Mouse (Mus musculus) liver, adult 2 months (tissue): ENCODE measurements around the gene Taf1c. TPM values are rescaled to one million over a fixed set of nuclear protein-coding genes. Genes with fewer than 3 reads are reported as not detected.

Source experiments
- DNase-seq: peaks from one replicate; pipeline ENCODE4 v3.0.0-alpha.2; 2011; ENCODE audit warnings: low read depth, low spot score; ENCODE audit errors: extremely low read depth
- H3K27ac ChIP-seq: fragments of 200-500 bp; replicated peaks from 2 replicates; pipeline ENCODE4 v1.5.1; 2012; ENCODE audit warnings: low read depth, mild to moderate bottlenecking, control low read depth, inconsistent platforms, low read length; ENCODE audit not compliant: insufficient read depth
- H3K27me3 ChIP-seq: fragments of 200-500 bp; 2 replicates; pipeline ENCODE4 v1.6.1; 2012; ENCODE audit warnings: mild to moderate bottlenecking, moderate library complexity, low read length, inconsistent platforms; ENCODE audit not compliant: control insufficient read depth, insufficient read depth
- H3K36me3 ChIP-seq: fragments of 200-500 bp; 2 replicates; pipeline ENCODE4 v1.6.1; 2012; ENCODE audit warnings: low read length, inconsistent platforms; ENCODE audit not compliant: control insufficient read depth, insufficient read depth
- H3K4me1 ChIP-seq: fragments of 200-500 bp; 2 replicates; pipeline ENCODE4 v1.6.1; 2011; ENCODE audit warnings: low read length; ENCODE audit not compliant: control insufficient read depth, insufficient read depth
- H3K4me3 ChIP-seq: fragments of 200-500 bp; 2 replicates; pipeline ENCODE4 v1.5.1; 2011; ENCODE audit warnings: low read depth, mild to moderate bottlenecking, control low read depth, low read length, moderate library complexity; ENCODE audit not compliant: insufficient read depth
- H3K79me2 ChIP-seq: fragments of 200-500 bp; 2 replicates; pipeline ENCODE4 v1.6.1; 2012; ENCODE audit warnings: inconsistent platforms, mild to moderate bottlenecking, low read length, moderate library complexity; ENCODE audit not compliant: control insufficient read depth, insufficient read depth
- H3K9ac ChIP-seq: fragments of 200-500 bp; 2 replicates; pipeline ENCODE4 v1.6.1; 2012; ENCODE audit warnings: low read depth, mild to moderate bottlenecking, control low read depth, inconsistent platforms, low read length
- CTCF ChIP-seq: fragments of 200-500 bp; IDR thresholded peaks from 2 replicates; pipeline ENCODE4 v1.5.1; 2011; ENCODE audit warnings: low read depth, low read length, control low read depth
- POLR2A ChIP-seq: fragments of 200-500 bp; IDR thresholded peaks from 2 replicates; pipeline ENCODE4 v1.6.1; 2011; ENCODE audit warnings: low read length, control low read depth; ENCODE audit not compliant: insufficient read depth; ENCODE audit errors: extremely low read depth
- whole genome bisulfite sequencing: fragments of 180-500 bp; shearing (Covaris S2); methylation state at CpG from one replicate; pipeline ENCODE4 v1.1.7; 2018; 5-methylcytosine and 5-hydroxymethylcytosine counted together
- polyA plus RNA-seq: library from polyadenylated mRNA; depleted of rRNA; stranded (reverse); fragments of >200 nt; gene quantifications from 2 replicates; pipeline ENCODE4 v1.2.3, GENCODE M21; 2012
- total RNA-seq: library from RNA; depleted of rRNA; stranded (reverse); fragments of >200 nt; gene quantifications from 2 replicates; pipeline ENCODE4 v1.2.3, GENCODE M21; 2014

Gene Taf1c
- total and polyA plus RNA-seq, 2 experiments: 0.83 to 3.6 TPM

GRCm38 (mm10) chr8:119635958-119636357, 30.9 kb upstream of the Taf1c start:
- WGBS: 42% methylated on average over 2 of the region's 2 CpGs

GRCm38 (mm10) chr8:119635378-119635777, 30.4 kb upstream of the Taf1c start, which contains the start of gene Kcng4:
Kcng4 (minus strand) TSS chr8:119635680.
- no peaks in the 10 kb centered on the region for H3K79me2 ChIP-seq
- DNase-seq: no peak
- H3K9ac ChIP-seq: no peak within 1 kb of the TSS
- no peaks in the 10 kb centered on the region; the same call in 1 of the 2 replicates for H3K4me1 ChIP-seq
- no peaks in the 10 kb centered on the region for H3K27me3 ChIP-seq
- no peaks in the 10 kb centered on the region for H3K36me3 ChIP-seq
- 49% methylated on average over 6 of the region's 6 CpGs for WGBS
- no peak within 1 kb of the TSS for H3K4me3 ChIP-seq
- no peak for TF ChIP-seq POLR2A
- TF ChIP-seq CTCF: no peak
- no peak within 1 kb of the TSS for H3K27ac ChIP-seq

More at GRCm38 (mm10) chr8:119635958-119636357, 30.9 kb upstream of the Taf1c start:
- Histone ChIP-seq H3K4me1 (no peaks in the 10 kb centered on the region; the same call in 1 of the 2 replicates), H3K9ac (no peak overlapping the region), H3K4me3 (no peak overlapping the region), H3K27me3 (no peaks in the 10 kb centered on the region), H3K36me3 (no peaks in the 10 kb centered on the region), H3K27ac (no peak overlapping the region), H3K79me2 (no peaks in the 10 kb centered on the region)
- TF ChIP-seq POLR2A (no peak), CTCF (no peak)
- peak; percentile 2 for DNase-seq

GRCm38 (mm10) chr8:119634616-119635336, 29.8 kb upstream of the Taf1c start:
- H3K27ac ChIP-seq: no peak overlapping the region
- DNase-seq: peak; percentile 2
- H3K79me2 ChIP-seq: no peaks in the 10 kb centered on the region
- H3K27me3 ChIP-seq: no peaks in the 10 kb centered on the region
- no peaks in the 10 kb centered on the region for H3K36me3 ChIP-seq
- no peaks in the 10 kb centered on the region; the same call in 1 of the 2 replicates for H3K4me1 ChIP-seq
- H3K9ac ChIP-seq: no peak overlapping the region
- TF ChIP-seq POLR2A (no peak), CTCF (no peak)
- 39% methylated on average over 14 of the region's 14 CpGs for WGBS
- H3K4me3 ChIP-seq: no peak overlapping the region

- H3K79me2 ChIP-seq: no peaks in the 10 kb centered on the region
- no peak overlapping the region for H3K9ac ChIP-seq
- no peak overlapping the region for H3K4me3 ChIP-seq
- no peaks in the 10 kb centered on the region; the same call in 1 of the 2 replicates for H3K4me1 ChIP-seq
- 36% methylated on average over 29 of the region's 29 CpGs for WGBS
- TF ChIP-seq CTCF: no peak
- TF ChIP-seq POLR2A: no peak
- no peak overlapping the region for H3K27ac ChIP-seq
- H3K27me3 ChIP-seq: no peaks in the 10 kb centered on the region
- no peak for DNase-seq
- no peaks in the 10 kb centered on the region for H3K36me3 ChIP-seq
Measured at GRCm38 (mm10) chr8:119632909-119633308, 27.9 kb upstream of the Taf1c start.

GRCm38 (mm10) chr8:119632246-119632645, 27.2 kb upstream of the Taf1c start:
- H3K79me2 ChIP-seq: no peaks in the 10 kb centered on the region
- no peaks in the 10 kb centered on the region; the same call in 1 of the 2 replicates for H3K4me1 ChIP-seq
- no peaks in the 10 kb centered on the region for H3K27me3 ChIP-seq
- TF ChIP-seq CTCF: no peak
- TF ChIP-seq POLR2A: no peak
- no peak overlapping the region for H3K27ac ChIP-seq
- no peak overlapping the region for H3K9ac ChIP-seq
- DNase-seq: no peak
- no peaks in the 10 kb centered on the region for H3K36me3 ChIP-seq
- WGBS: 88% methylated on average over 9 of the region's 9 CpGs
- H3K4me3 ChIP-seq: no peak overlapping the region

GRCm38 (mm10) chr8:119630841-119631240, 25.8 kb upstream of the Taf1c start:
- WGBS: 75% methylated on average over 3 of the region's 3 CpGs
- no peaks in the 10 kb centered on the region for H3K79me2 ChIP-seq
- H3K4me1 ChIP-seq: no peaks in the 10 kb centered on the region; the same call in 1 of the 2 replicates
- no peak for DNase-seq
- no peaks in the 10 kb centered on the region for H3K27me3 ChIP-seq
- TF ChIP-seq CTCF (no peak), POLR2A (no peak)
- no peak overlapping the region for H3K9ac ChIP-seq
- H3K36me3 ChIP-seq: no peaks in the 10 kb centered on the region
- no peak overlapping the region for H3K27ac ChIP-seq
- no peak overlapping the region for H3K4me3 ChIP-seq
